Mouse (Mus musculus): Measurements from ENCODE around the gene BC048507. TPM values are rescaled to one million over a fixed set of nuclear protein-coding genes. Genes with fewer than 3 reads are reported as not detected.
"Not testable (repeated sequence)": the region's sequence is repeated elsewhere in the genome, so short reads cannot be mapped to it uniquely, and the experiment has no call there.

Gene BC048507
- polyA plus RNA-seq, 1 experiment = not detected

GRCm38 (mm10) chr13:67864764-67865350 is 1.7 kb downstream of the BC048507 start:
- H3K27ac ChIP-seq (ENCODE audit: insufficient read depth, low read length) = no peak overlapping the region
- TF ChIP-seq POLR2A (IDR thresholded peaks at IDR 0.05; ENCODE audit: low read depth, low read length) (no peak), CTCF (IDR thresholded peaks at IDR 0.05; ENCODE audit: extremely low read depth, insufficient read depth, insufficient read length, insufficient replicate concordance) (no peak)
- WGBS = 69% methylated on average over 5 of the region's 5 CpGs

GRCm38 (mm10) chr13:67867899-67868298 is 4.8 kb downstream of the BC048507 start:
- TF ChIP-seq CTCF (IDR thresholded peaks at IDR 0.05; ENCODE audit: extremely low read depth, insufficient read depth, insufficient read length, insufficient replicate concordance) (no peak), POLR2A (IDR thresholded peaks at IDR 0.05; ENCODE audit: low read depth, low read length) (no peak)
- Histone ChIP-seq H3K36me3 (ENCODE audit: control insufficient read depth, insufficient read depth, low read length) (no peaks in the 10 kb centered on the region), H3K4me3 (ENCODE audit: extremely low read depth, insufficient read depth, insufficient read length) (no peak overlapping the region), H3K27me3 (ENCODE audit: control insufficient read depth, insufficient read depth, low read length) (no peaks in the 10 kb centered on the region), H3K27ac (ENCODE audit: insufficient read depth, low read length) (no peak overlapping the region), H3K4me1 (ENCODE audit: control insufficient read depth, insufficient read depth, insufficient read length) (no peaks in the 10 kb centered on the region)
- no peak for DNase-seq (ENCODE audit: low read depth in 1 of 2, low spot score in 2 of 2)
- WGBS = 32% methylated on average over 3 of the region's 3 CpGs

More at GRCm38 (mm10) chr13:67864764-67865350, 1.7 kb downstream of the BC048507 start:
- Histone ChIP-seq H3K27me3 (ENCODE audit: control insufficient read depth, insufficient read depth, low read length) (no peaks in the 10 kb centered on the region), H3K4me3 (ENCODE audit: extremely low read depth, insufficient read depth, insufficient read length) (no peak overlapping the region), H3K36me3 (ENCODE audit: control insufficient read depth, insufficient read depth, low read length) (no peaks in the 10 kb centered on the region), H3K4me1 (ENCODE audit: control insufficient read depth, insufficient read depth, insufficient read length) (no peaks in the 10 kb centered on the region)
- DNase-seq (ENCODE audit: low read depth in 1 of 2, low spot score in 2 of 2) = no peak

- not testable (repeated sequence) for H3K27me3 ChIP-seq (ENCODE audit: control insufficient read depth, insufficient read depth, low read length); DNase-seq (ENCODE audit: low read depth in 1 of 2, low spot score in 2 of 2); H3K4me3 ChIP-seq (ENCODE audit: extremely low read depth, insufficient read depth, insufficient read length); H3K27ac ChIP-seq (ENCODE audit: insufficient read depth, low read length); H3K36me3 ChIP-seq (ENCODE audit: control insufficient read depth, insufficient read depth, low read length); H3K4me1 ChIP-seq (ENCODE audit: control insufficient read depth, insufficient read depth, insufficient read length)
- 36% methylated on average over 8 of the region's 12 CpGs for WGBS
These were observed 13.0 kb downstream of the BC048507 start for GRCm38 (mm10) chr13:67876049-67876698.

DNA sequence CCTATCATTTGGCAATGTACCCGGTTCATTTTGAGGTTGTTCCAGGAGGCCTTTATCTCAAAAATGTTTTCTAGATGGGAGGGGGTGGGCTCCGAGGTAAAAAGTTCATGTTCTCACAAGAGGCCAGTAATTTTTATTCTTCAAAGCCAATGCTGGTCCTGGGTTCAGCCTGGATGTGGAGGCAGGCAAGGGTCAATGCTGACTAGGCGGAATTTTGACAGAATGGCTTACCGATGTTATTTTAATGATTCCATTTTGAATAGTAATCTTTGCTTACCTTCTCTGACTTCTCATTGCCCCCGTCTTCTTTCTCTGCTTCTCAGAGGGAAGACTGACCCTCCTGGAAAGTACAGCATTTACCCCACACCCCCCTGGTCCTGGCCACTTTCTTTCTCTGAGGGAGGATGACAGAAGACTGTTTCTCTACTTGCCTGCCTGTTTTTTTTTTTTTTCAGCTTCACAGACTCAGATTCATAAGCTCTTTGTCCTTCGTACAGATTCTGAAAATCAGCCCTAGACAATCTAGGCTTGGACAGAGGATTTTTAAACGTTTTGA is 13.7 kb downstream of the BC048507 start:
- 58% methylated on average over 7 of the region's 7 CpGs for WGBS
- TF ChIP-seq POLR2A (IDR thresholded peaks at IDR 0.05; ENCODE audit: low read depth, low read length) (no peak), CTCF (IDR thresholded peaks at IDR 0.05; ENCODE audit: extremely low read depth, insufficient read depth, insufficient read length, insufficient replicate concordance) (no peak)

DNA sequence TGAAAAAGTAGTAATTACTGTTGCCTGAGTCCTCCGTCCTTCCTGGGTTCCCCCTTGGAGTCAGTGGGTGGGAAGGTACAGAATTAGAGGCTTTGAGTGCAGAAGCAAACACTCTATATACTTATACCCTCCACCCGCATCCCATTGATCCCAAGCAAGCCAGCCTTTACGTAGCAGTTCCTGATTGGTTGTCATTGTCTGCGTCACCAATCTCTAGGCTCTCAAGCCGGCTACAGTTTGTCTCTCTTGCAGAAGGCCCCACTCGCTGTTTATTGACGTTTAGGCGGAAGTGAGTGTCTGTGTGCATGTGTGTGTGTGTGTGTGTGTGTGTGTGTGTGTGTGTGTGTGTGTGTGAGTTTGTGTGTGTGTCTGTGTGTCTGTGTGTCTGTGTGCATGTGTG is 20.8 kb downstream of the BC048507 start:
- Histone ChIP-seq H3K27me3 (ENCODE audit: control insufficient read depth, insufficient read depth, low read length) (no peaks in the 10 kb centered on the region), H3K36me3 (ENCODE audit: control insufficient read depth, insufficient read depth, low read length) (no peaks in the 10 kb centered on the region), H3K4me1 (ENCODE audit: control insufficient read depth, insufficient read depth, insufficient read length) (no peaks in the 10 kb centered on the region), H3K27ac (ENCODE audit: insufficient read depth, low read length) (no peak overlapping the region), H3K4me3 (ENCODE audit: extremely low read depth, insufficient read depth, insufficient read length) (no peak overlapping the region)
- DNase-seq (ENCODE audit: low read depth in 1 of 2, low spot score in 2 of 2) = no peak
- WGBS = 91% methylated on average over 8 of the region's 8 CpGs
- no peak for TF ChIP-seq POLR2A (IDR thresholded peaks at IDR 0.05; ENCODE audit: low read depth, low read length)
- no peak for TF ChIP-seq CTCF (IDR thresholded peaks at IDR 0.05; ENCODE audit: extremely low read depth, insufficient read depth, insufficient read length, insufficient replicate concordance)

More for the DNA sequence above, 13.7 kb downstream of the BC048507 start:
- H3K36me3 ChIP-seq (ENCODE audit: control insufficient read depth, insufficient read depth, low read length) = no peaks in the 10 kb centered on the region
- no peaks in the 10 kb centered on the region for H3K4me1 ChIP-seq (ENCODE audit: control insufficient read depth, insufficient read depth, insufficient read length)
- no peaks in the 10 kb centered on the region for H3K27me3 ChIP-seq (ENCODE audit: control insufficient read depth, insufficient read depth, low read length)
- H3K4me3 ChIP-seq (ENCODE audit: extremely low read depth, insufficient read depth, insufficient read length) = no peak overlapping the region
- no peak overlapping the region for H3K27ac ChIP-seq (ENCODE audit: insufficient read depth, low read length)
- DNase-seq (ENCODE audit: low read depth in 1 of 2, low spot score in 2 of 2) = no peak

- TF ChIP-seq CTCF (IDR thresholded peaks at IDR 0.05; ENCODE audit: extremely low read depth, insufficient read depth, insufficient read length, insufficient replicate concordance) = no peak
- no peak for TF ChIP-seq POLR2A (IDR thresholded peaks at IDR 0.05; ENCODE audit: low read depth, low read length)
- Histone ChIP-seq H3K27ac (ENCODE audit: insufficient read depth, low read length) (no peak overlapping the region), H3K4me3 (ENCODE audit: extremely low read depth, insufficient read depth, insufficient read length) (no peak overlapping the region), H3K36me3 (ENCODE audit: control insufficient read depth, insufficient read depth, low read length) (no peaks in the 10 kb centered on the region), H3K27me3 (ENCODE audit: control insufficient read depth, insufficient read depth, low read length) (no peaks in the 10 kb centered on the region), H3K4me1 (ENCODE audit: control insufficient read depth, insufficient read depth, insufficient read length) (no peaks in the 10 kb centered on the region)
- DNase-seq (ENCODE audit: low read depth in 1 of 2, low spot score in 2 of 2) = no peak
- WGBS = 28% methylated on average over 5 of the region's 5 CpGs
These were observed 46.6 kb downstream of the BC048507 start for GRCm38 (mm10) chr13:67909759-67910158.

Other genes with a start within 250 kb of the BC048507 start
- gene Gm49345, start 225.6 kb upstream of the BC048507 start, polyA plus RNA-seq (2012; rRNA removed) = 0.13 TPM in 1 of 2 replicates, not detected in the other
- 0.39 and 0.57 TPM in 2 replicates for gene Zfp729a, start 225.5 kb upstream of the BC048507 start, polyA plus RNA-seq (2012; rRNA removed)
- 2.8 and 4.2 TPM in 2 replicates for gene Zfp738, start 176.3 kb upstream of the BC048507 start, polyA plus RNA-seq (2012; rRNA removed)
- gene Zfp65, start 134.2 kb upstream of the BC048507 start, polyA plus RNA-seq (2012; rRNA removed) = 0.59 and 0.77 TPM in 2 replicates
- 0.26 and 0.46 TPM in 2 replicates for gene Zfp85, start 108.1 kb upstream of the BC048507 start, polyA plus RNA-seq (2012; rRNA removed)
- 0.72 and 0.78 TPM in 2 replicates for gene Zfp493, start 83.6 kb upstream of the BC048507 start, polyA plus RNA-seq (2012; rRNA removed)
- gene Zfp273, start 49.6 kb upstream of the BC048507 start, polyA plus RNA-seq (2012; rRNA removed) = 0.19 TPM in 2 replicates
- gene Gm10037, start 32.2 kb upstream of the BC048507 start, polyA plus RNA-seq (2012; rRNA removed) = 0.16 TPM in 1 of 2 replicates, not detected in the other